Mouse (Mus musculus) bone marrow, adult 2 months (tissue): Measurements from ENCODE around the gene Inpp5d. TPM values are rescaled to one million over a fixed set of nuclear protein-coding genes. Genes with fewer than 3 reads are reported as not detected.

Experiments used
- H3K27ac ChIP-seq: fragments of 200-500 bp; 2 replicates; pipeline ENCODE4 v1.5.1; 2012; ENCODE audit warnings: low read depth, mild to moderate bottlenecking, control low read depth, inconsistent platforms, low read length; ENCODE audit not compliant: control insufficient read depth, poor library complexity, insufficient read depth
- H3K4me1 ChIP-seq: fragments of 200-500 bp; 2 replicates; pipeline ENCODE4 v1.6.1; 2011; ENCODE audit warnings: low read length; ENCODE audit not compliant: control insufficient read depth, insufficient read depth
- H3K4me3 ChIP-seq: fragments of 200-500 bp; replicated peaks from 2 replicates; pipeline ENCODE3; 2011; ENCODE audit warnings: mild to moderate bottlenecking, low read depth, low read length, control low read depth; ENCODE audit not compliant: control insufficient read depth
- CTCF ChIP-seq: fragments of 200-500 bp; IDR thresholded peaks from 2 replicates; pipeline ENCODE4 v1.5.1; 2011; ENCODE audit warnings: low read length, control low read depth; ENCODE audit not compliant: control insufficient read depth, insufficient read depth
- POLR2A ChIP-seq: fragments of 200-500 bp; IDR thresholded peaks from 2 replicates; pipeline ENCODE4 v1.6.1; 2011; ENCODE audit warnings: low read depth, mild to moderate bottlenecking, control low read depth, low read length, borderline replicate concordance; ENCODE audit not compliant: control insufficient read depth
- WGBS: fragments of 180-500 bp; shearing (Covaris S2); methylation state at CpG from one replicate; pipeline ENCODE4 v1.1.7; 2018; 5-methylcytosine and 5-hydroxymethylcytosine counted together
- polyA plus RNA-seq: library from polyadenylated mRNA; stranded (reverse); fragments of >200 nt; gene quantifications from 2 replicates; pipeline ENCODE4 v1.2.4, GENCODE M21; 2011; ENCODE audit warnings: low replicate concordance; ENCODE audit not compliant: missing spikeins, insufficient read depth, insufficient read length

Inpp5d gene
- polyA plus RNA-seq, 1 experiment: 80.4 TPM

GRCm38 (mm10) chr1:87614576-87615295 is 5.4 kb upstream of the Inpp5d start:
- H3K4me1 ChIP-seq: no peaks in the 10 kb centered on the region; the same call in 1 of the 2 replicates
- no peak overlapping the region for H3K4me3 ChIP-seq
- H3K27ac ChIP-seq: no peak overlapping the region
- TF ChIP-seq CTCF: no peak
- no peak for TF ChIP-seq POLR2A
- 85% methylated on average over 2 of the region's 2 CpGs for WGBS

GRCm38 (mm10) chr1:87620693-87621092 is 581 bp downstream of the Inpp5d start:
- no peak for TF ChIP-seq POLR2A
- TF ChIP-seq CTCF: no peak
- H3K4me3 ChIP-seq: peak overlapping the region; percentile 87
- peak overlapping the region; percentile 96 for H3K27ac ChIP-seq
- 3% methylated on average over 6 of the region's 6 CpGs for WGBS
- peaks cover 21% of the 10 kb centered on the region for H3K4me1 ChIP-seq

- Histone ChIP-seq H3K27ac (peak overlapping the region; percentile 96), H3K4me3 (peak overlapping the region; percentile 87), H3K4me1 (peaks cover 21% of the 10 kb centered on the region)
- WGBS: 2% methylated on average over 9 of the region's 9 CpGs
- no peak for TF ChIP-seq CTCF
- no peak for TF ChIP-seq POLR2A
These were observed 1.2 kb downstream of the Inpp5d start for GRCm38 (mm10) chr1:87621146-87621857.

GRCm38 (mm10) chr1:87621858-87622279 is 1.8 kb downstream of the Inpp5d start:
- Histone ChIP-seq H3K4me1 (peaks cover 24% of the 10 kb centered on the region), H3K27ac (peak overlapping the region; percentile 96), H3K4me3 (peak overlapping the region; percentile 87)
- TF ChIP-seq POLR2A (no peak), CTCF (no peak)
- 5% methylated on average over 3 of the region's 3 CpGs for WGBS

GRCm38 (mm10) chr1:87623977-87624666 is 4.0 kb downstream of the Inpp5d start:
- H3K4me3 ChIP-seq: no peak overlapping the region
- TF ChIP-seq POLR2A: no peak
- no peak for TF ChIP-seq CTCF
- 41% methylated on average over 1 of the region's 1 CpGs for WGBS
- peaks cover 27% of the 10 kb centered on the region for H3K4me1 ChIP-seq
- H3K27ac ChIP-seq: peak overlapping the region; percentile 13

- WGBS: 49% methylated on average over 2 of the region's 2 CpGs
- Histone ChIP-seq H3K4me3 (no peak overlapping the region), H3K4me1 (peaks cover 29% of the 10 kb centered on the region), H3K27ac (peak overlapping the region; percentile 60; the same call in 1 of the 2 replicates)
- TF ChIP-seq POLR2A: no peak
- TF ChIP-seq CTCF: no peak
These were observed 4.7 kb downstream of the Inpp5d start for GRCm38 (mm10) chr1:87624826-87625225.

GRCm38 (mm10) chr1:87625254-87626025 is 5.3 kb downstream of the Inpp5d start:
- Histone ChIP-seq H3K27ac (peak overlapping the region; percentile 60; the same call in 1 of the 2 replicates), H3K4me1 (peaks cover 27% of the 10 kb centered on the region), H3K4me3 (no peak overlapping the region)
- WGBS: 34% methylated on average over 6 of the region's 6 CpGs
- TF ChIP-seq POLR2A (no peak), CTCF (no peak)

GRCm38 (mm10) chr1:87626344-87626743 is 6.2 kb downstream of the Inpp5d start:
- H3K27ac ChIP-seq: peak overlapping the region; percentile 53
- TF ChIP-seq POLR2A: no peak
- no peak for TF ChIP-seq CTCF
- no peak overlapping the region for H3K4me3 ChIP-seq
- H3K4me1 ChIP-seq: peaks cover 27% of the 10 kb centered on the region
- 4% methylated on average over 2 of the region's 2 CpGs for WGBS
